Mouse (Mus musculus) brown adipose tissue, adult 24 weeks (tissue): ENCODE measurements around the gene Ears2. TPM values are rescaled to one million over a fixed set of nuclear protein-coding genes. Genes with fewer than 3 reads are reported as not detected.
"Not testable (repeated sequence)": the region's sequence is repeated elsewhere in the genome, so short reads cannot be mapped to it uniquely, and the experiment has no call there.

Source experiments
- H3K27ac ChIP-seq: fragments of 200-500 bp; replicated peaks from 2 replicates; pipeline ENCODE4 v1.5.1; 2012; ENCODE audit warnings: low read depth, mild to moderate bottlenecking, low read length
- H3K4me1 ChIP-seq: fragments of 200-500 bp; 2 replicates; pipeline ENCODE4 v1.6.1; 2012; ENCODE audit warnings: low read length, mixed read lengths; ENCODE audit not compliant: control insufficient read depth, insufficient read depth, insufficient read length
- H3K4me3 ChIP-seq: fragments of 200-500 bp; 2 replicates; pipeline ENCODE4 v1.5.1; 2012; ENCODE audit warnings: low read depth, mild to moderate bottlenecking, low read length, moderate library complexity; ENCODE audit not compliant: insufficient read depth
- polyA plus RNA-seq: library from polyadenylated mRNA; stranded (reverse); fragments of >200 nt; gene quantifications from 2 replicates; pipeline ENCODE4 v1.2.4, GENCODE M21; 2012; ENCODE audit not compliant: missing spikeins, insufficient read depth, insufficient read length

Gene Ears2
- polyA plus RNA-seq: 4.8 and 7.9 TPM in 2 replicates

DNA sequence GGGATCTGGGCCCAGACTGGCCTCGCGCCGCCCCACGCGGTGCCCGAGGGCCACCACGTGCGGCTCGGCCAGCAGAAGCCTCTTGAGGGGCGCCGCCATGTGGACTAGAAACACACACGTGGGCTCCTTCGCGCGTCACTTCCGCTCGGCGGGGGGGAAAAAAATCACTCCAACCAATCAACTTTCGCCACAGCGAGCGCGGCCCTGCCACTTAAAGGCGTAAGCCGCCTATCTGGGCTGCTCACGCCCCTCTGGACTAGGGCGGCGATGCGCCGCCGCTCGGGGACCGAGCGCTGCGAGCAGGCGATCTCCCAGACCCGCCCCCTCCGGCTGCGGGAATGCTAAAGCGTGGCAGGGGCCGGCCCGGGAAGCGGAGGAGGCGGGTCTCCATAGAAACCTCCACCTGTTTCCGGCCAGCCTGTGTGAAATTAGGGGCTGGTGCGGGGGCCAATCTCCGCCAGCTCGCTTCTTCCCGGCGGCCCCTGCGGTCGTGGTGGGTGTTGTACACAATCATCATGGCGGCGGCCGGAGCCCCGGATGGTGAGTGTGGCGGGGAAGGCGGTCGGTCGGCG lies at the start of gene Ears2, which contains the start of gene Ubfd1:
TSS of gene Ears2 (minus strand) at position 319 of the 572 bp plus-strand sequence.
TSS of gene Ubfd1 (plus strand) at position 231 of the 572 bp plus-strand sequence.
- H3K27ac ChIP-seq: peak within 1 kb of the TSS; percentile 94
- H3K4me3 ChIP-seq: peak within 1 kb of the TSS; percentile 90
- H3K4me1 ChIP-seq: peaks cover 4% of the 10 kb centered on the region; the same call in 1 of the 2 replicates

DNA sequence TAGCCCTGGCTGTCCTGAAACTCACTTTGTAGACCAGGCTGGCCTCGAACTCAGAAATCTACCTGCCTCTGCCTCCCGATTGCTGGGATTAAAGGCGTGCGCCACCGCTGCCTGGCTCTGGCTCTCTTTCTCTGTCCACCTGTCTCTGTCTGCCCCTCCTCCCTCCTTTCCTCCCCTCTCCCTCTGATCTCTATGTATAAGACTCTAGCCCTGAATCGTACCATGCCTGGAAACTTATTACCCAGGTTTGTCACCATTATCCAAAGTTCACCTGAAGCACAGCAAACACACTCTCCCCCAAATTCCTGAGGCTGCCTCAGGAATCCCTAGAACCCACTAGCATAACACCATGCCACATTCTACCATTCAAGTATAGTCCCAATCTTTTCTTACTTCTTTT lies 41.1 kb upstream of the Ears2 start:
- Histone ChIP-seq H3K4me3 (no peak overlapping the region), H3K4me1 (no peaks in the 10 kb centered on the region), H3K27ac (no peak overlapping the region)

DNA sequence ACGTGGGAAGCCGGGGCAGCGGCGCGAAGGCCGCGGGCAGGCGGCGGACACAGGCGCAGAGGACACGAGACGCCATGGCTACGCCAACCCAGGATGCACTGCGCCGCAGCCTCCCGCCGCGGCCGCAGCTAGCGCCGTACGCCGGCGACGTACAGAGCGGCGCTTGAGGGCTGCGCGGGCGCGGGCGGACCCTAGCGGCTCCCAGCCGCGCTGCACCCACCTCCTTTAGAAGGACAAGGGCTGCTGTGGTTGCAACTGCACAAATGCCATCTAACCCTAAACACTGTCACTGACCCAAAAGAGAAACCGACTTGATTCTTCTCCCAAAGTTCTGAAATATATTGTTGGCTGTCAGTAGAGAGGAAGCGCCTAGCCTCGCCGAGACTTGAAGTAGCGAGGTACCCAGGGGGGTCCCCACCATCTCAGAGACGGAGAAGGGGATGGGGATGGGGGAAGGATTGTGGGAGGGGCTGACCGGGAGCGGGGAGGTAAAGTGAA lies 34.7 kb upstream of the Ears2 start, which contains the start of gene Ndufab1:
TSS of gene Ndufab1 (minus strand) at position 140 of the 498 bp plus-strand sequence.
- H3K27ac ChIP-seq: peak within 1 kb of the TSS; percentile 90

GRCm38 (mm10) chr7:122101014-122101746 lies 34.1 kb upstream of the Ears2 start:
- H3K4me1 ChIP-seq: not testable (repeated sequence)
- Histone ChIP-seq H3K4me3 (peak overlapping the region; percentile 75), H3K27ac (peak overlapping the region; percentile 90)

More for the DNA sequence above, 34.7 kb upstream of the Ears2 start, which contains the start of gene Ndufab1:
- Histone ChIP-seq H3K4me1 (peaks cover 2% of the 10 kb centered on the region; the same call in 1 of the 2 replicates), H3K4me3 (peak within 1 kb of the TSS; percentile 75)

GRCm38 (mm10) chr7:122099222-122099621 lies 32.2 kb upstream of the Ears2 start:
- H3K4me3 ChIP-seq: no peak overlapping the region

DNA sequence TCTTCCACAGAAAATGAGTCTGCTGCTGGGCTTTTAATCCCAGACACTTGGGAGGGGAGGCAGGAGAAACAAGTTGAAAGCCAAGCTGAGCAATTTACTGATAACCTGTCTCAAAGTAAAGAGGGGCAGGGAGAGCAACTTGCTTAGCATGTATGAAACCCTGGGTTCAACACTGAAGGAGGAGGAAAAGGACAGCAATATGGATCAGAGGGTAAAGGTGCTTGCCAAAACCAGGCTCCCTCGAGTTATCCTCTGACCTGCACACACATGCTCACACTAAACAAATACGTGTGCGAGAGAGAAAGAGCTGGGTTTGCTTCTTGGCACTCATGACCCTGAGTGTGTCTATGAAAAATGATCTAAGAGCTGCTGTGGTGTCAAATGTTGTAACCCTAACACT lies 30.9 kb upstream of the Ears2 start:
- Histone ChIP-seq H3K4me3 (no peak overlapping the region), H3K4me1 (peaks cover 2% of the 10 kb centered on the region; the same call in 1 of the 2 replicates), H3K27ac (no peak overlapping the region)

More at GRCm38 (mm10) chr7:122099222-122099621, 32.2 kb upstream of the Ears2 start:
- Histone ChIP-seq H3K4me1 (peaks cover 2% of the 10 kb centered on the region; the same call in 1 of the 2 replicates), H3K27ac (no peak overlapping the region)

GRCm38 (mm10) chr7:122094564-122095330 lies 27.7 kb upstream of the Ears2 start:
- no peak overlapping the region for H3K4me3 ChIP-seq
- H3K4me1 ChIP-seq: no peaks in the 10 kb centered on the region
- H3K27ac ChIP-seq: no peak overlapping the region

DNA sequence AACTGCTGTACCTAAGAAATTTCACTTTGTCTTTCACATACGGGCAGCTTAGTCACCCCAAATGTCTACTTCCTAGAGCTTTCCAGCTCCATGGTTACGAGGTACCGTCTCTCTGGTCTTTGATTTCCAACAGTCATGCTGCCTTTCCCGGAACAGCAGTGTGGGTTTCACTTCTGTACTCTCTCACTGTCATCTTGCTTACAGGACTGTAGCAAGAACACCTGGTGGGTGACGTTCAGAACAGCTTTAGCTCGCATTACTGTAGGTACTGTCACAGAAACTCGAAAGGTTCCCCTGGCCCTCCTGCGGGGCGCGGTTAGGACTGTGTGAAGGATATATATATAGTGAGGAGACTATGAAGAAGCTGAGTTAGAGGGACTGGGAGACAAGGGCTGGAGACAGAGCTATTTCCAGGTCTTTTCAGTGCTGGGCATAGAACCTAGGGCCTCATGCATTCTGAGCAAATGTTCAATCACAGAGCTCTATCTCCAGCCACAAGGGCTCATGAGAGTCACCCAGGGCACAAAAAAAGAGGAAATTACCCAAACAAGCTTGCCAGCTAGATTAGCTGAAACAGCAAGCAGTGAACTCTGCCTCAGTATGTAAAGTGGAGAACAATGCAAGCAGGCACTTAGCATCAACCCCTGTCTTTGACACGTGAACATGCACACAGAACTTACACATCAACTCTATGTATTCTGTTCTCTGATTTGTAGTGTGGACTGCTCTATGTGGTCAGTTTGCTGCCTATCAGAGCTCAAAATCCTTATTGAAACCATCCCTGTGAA lies 20.3 kb upstream of the Ears2 start:
- Histone ChIP-seq H3K4me3 (no peak overlapping the region), H3K27ac (no peak overlapping the region; the same call in 1 of the 2 replicates), H3K4me1 (0 out of 2 replicates have a peak, but pooled peaks cover 2% of the 10 kb centered on the region)

DNA sequence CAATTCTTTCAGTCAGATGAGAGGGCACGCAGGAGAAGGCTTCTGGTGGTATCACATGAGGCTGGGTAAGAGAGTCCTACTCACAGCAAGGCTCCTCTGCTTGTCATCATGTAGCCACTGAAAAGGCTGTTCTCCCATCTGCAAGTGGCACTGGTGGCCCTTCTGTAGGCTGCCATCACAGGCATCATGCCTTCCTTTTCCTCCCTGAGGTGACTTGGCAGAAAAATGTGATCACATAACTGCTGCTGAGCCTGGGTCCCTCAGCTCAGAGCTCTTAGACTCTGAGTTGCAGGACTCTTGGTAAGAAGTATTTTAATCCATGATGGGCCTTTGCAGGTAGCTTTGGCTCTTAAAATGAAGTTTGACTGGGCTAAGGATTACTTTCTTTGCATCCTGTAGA lies 14.0 kb upstream of the Ears2 start:
- Histone ChIP-seq H3K4me1 (no peaks in the 10 kb centered on the region), H3K27ac (no peak overlapping the region), H3K4me3 (no peak overlapping the region)

DNA sequence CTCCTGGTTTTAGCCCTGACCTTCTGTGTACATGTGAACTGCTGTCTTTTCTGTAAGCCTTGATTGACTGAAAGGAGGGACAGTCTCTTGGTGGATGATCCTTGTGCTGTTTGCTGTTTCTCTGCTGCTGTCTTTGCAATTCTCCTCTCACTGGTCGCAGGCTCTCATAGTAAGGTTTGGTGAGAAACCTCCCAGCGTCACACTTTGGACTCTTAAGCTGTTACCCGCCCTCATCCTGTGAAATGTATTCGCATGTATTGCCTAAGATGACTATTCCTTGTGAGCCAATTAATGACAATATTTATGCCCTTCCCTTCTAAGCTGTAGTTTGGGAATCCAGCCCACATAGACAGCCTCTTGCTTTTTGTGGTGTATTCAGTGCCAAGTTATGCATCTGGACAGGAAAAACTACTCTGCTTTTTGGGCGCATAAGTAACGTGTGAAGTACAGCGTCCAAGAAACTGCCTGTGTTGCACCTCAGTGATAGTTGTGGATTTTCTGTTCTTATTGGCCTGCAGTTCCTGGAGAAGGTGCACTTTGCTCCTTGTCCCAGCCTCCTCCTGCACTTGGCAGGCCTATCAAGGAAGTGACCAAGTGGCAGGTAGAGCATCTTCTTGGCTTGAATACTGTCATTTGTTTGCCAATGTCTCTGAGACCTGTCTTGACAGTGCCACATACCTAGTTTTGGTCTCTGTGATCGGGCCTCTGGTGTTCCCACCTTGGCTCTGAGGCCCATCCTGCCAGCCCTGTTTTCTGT lies 12.9 kb upstream of the Ears2 start:
- no peak overlapping the region for H3K27ac ChIP-seq

GRCm38 (mm10) chr7:122074374-122074773 lies 7.3 kb upstream of the Ears2 start:
- Histone ChIP-seq H3K4me3 (no peak overlapping the region), H3K27ac (no peak overlapping the region), H3K4me1 (no peaks in the 10 kb centered on the region)

More for the DNA sequence above, 12.9 kb upstream of the Ears2 start:
- H3K4me1 ChIP-seq: no peaks in the 10 kb centered on the region
- no peak overlapping the region for H3K4me3 ChIP-seq

- peaks cover 4% of the 10 kb centered on the region; the same call in 1 of the 2 replicates for H3K4me1 ChIP-seq
- peak overlapping the region; percentile 94; the same call in 1 of the 2 replicates for H3K27ac ChIP-seq
- H3K4me3 ChIP-seq: peak overlapping the region; percentile 90
Observed at GRCm38 (mm10) chr7:122067517-122068381, 686 bp upstream of the Ears2 start.
